Mouse (Mus musculus) kidney, embryonic 15.5 days (tissue): ENCODE measurements at regions not wholly inside any gene's neighbourhood (a gene's known extent, or its start where the extent isn't known, plus 50 kb on each side); places are given as distances from the start of the nearest gene placed in this dataset.

Source experiments
- ATAC-seq: fragments of 200-750 bp; cut with Nextera tagmentation; replicated peaks from 2 replicates; pipeline ENCODE4 v1.8.0; 2017; ENCODE audit warnings: moderate TSS enrichment; ENCODE audit not compliant: low FRiP score
- H3K27ac ChIP-seq: fragments of 300-500 bp; sonication (generic); 2 replicates; pipeline ENCODE4 v1.5.1; 2015; ENCODE audit warnings: mild to moderate bottlenecking, inconsistent platforms
- H3K27me3 ChIP-seq: fragments of 300-500 bp; sonication (generic); 2 replicates; pipeline ENCODE4 v1.6.1; 2015; ENCODE audit warnings: inconsistent platforms
- H3K36me3 ChIP-seq: fragments of 300-500 bp; sonication (generic); 2 replicates; pipeline ENCODE4 v1.6.1; 2015; ENCODE audit warnings: inconsistent platforms
- H3K4me1 ChIP-seq: fragments of 300-500 bp; sonication (generic); 2 replicates; pipeline ENCODE4 v1.6.1; 2015; ENCODE audit warnings: inconsistent platforms
- H3K4me2 ChIP-seq: fragments of 300-500 bp; sonication (generic); 2 replicates; pipeline ENCODE4 v1.6.1; 2015; ENCODE audit warnings: moderate library complexity, mild to moderate bottlenecking, inconsistent platforms
- H3K4me3 ChIP-seq: fragments of 300-500 bp; sonication (generic); replicated peaks from 2 replicates; pipeline ENCODE4 v1.5.1; 2015; ENCODE audit warnings: mild to moderate bottlenecking, inconsistent platforms
- H3K9ac ChIP-seq: fragments of 300-500 bp; sonication (generic); 2 replicates; pipeline ENCODE4 v1.6.1; 2015; ENCODE audit warnings: mild to moderate bottlenecking, inconsistent platforms
- H3K9me3 ChIP-seq: fragments of 300-500 bp; sonication (generic); replicated peaks from 2 replicates; pipeline ENCODE4 v1.6.1; 2016; ENCODE audit warnings: inconsistent platforms
- WGBS: fragments of 180-500 bp; shearing (Covaris S2); methylation state at CpG from one replicate; pipeline ENCODE4 v1.1.7; 2015; ENCODE audit warnings: mixed read lengths; 5-methylcytosine and 5-hydroxymethylcytosine counted together

DNA sequence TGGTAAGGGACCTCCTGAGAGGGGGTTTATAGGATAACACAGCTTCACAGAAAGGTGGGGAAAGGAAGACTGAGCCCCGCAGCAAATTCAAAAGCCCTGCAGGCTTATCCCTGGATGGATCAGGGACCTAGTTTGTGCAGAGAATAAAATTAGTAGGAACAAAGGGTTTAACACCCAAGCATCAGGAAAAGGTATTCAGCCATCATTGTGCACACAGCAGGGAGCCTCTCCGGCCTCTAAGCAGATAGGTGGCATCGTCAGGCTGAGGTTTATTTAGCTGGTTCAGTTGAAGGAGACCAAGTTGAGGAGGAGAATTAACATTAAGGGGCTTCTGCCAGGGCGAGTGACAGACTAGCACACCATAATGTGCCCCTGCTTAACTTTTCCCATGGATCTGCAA lies 571.3 kb downstream of the Cdk5rap2 start:
- Histone ChIP-seq H3K4me2 (no peak overlapping the region), H3K4me1 (peaks cover 2% of the 10 kb centered on the region; the same call in 1 of the 2 replicates), H3K27ac (no peak overlapping the region), H3K27me3 (no peaks in the 10 kb centered on the region), H3K9ac (no peak overlapping the region), H3K9me3 (no peaks in the 10 kb centered on the region), H3K4me3 (no peak overlapping the region), H3K36me3 (no peaks in the 10 kb centered on the region)
- ATAC-seq = no peak
- 42% methylated on average over 4 of the region's 4 CpGs for WGBS

DNA sequence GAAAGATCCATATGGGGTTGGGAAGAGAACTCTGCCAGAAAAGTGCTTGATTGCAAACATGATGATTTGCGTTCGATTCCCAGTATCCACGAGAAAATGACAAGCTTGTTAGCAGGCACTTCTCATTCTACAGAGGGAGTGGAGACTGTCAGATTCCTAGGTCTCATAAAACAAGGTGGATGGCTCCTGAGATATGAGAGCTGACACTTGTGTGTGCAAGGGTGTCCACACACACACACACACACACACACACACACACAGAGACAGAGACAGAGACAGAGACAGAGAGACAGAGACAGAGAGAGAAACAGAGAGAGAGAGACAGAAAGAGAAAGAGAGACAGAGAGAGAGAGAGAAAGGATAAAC lies 585.4 kb downstream of the Cdk5rap2 start:
- Histone ChIP-seq H3K27me3 (no peaks in the 10 kb centered on the region), H3K4me2 (no peak overlapping the region), H3K4me1 (no peaks in the 10 kb centered on the region), H3K27ac (no peak overlapping the region), H3K9me3 (no peaks in the 10 kb centered on the region), H3K9ac (no peak overlapping the region), H3K36me3 (no peaks in the 10 kb centered on the region), H3K4me3 (no peak overlapping the region)
- no peak for ATAC-seq
- WGBS = 44% methylated on average over 3 of the region's 3 CpGs

DNA sequence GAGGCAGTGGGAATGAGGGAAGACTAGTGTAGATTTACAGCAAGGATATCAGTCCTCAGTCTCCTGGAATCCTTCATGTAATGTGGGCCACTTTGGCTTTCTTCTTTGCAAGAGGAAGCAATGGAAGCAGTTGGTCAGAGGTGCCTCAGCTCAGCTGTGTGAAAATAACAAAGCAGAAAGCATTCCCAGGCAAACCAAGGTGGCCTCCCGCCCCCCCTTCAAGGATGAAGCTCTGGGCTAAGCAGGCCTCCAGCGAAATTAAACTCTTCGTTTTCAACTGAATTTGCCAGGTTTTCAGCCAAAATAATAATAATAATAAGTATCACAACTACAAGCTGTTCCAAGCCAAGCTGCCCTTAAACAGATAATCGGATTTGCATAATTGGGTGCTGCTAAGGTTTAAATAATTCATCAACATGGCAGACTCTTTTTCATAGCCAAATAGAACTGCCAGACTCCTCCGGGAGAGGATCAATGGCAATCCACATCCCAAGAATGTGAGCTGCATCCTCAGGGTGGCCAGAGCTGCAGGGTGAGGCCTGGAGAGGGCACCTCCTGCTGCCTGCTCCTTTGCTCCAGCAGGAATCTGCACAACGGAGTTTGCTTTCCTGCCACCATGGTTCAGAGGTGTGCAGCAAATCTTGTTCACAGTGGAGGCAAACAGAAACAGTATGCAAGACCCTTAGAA lies 585.9 kb downstream of the Cdk5rap2 start:
- Histone ChIP-seq H3K36me3 (no peaks in the 10 kb centered on the region), H3K9me3 (no peaks in the 10 kb centered on the region), H3K4me1 (no peaks in the 10 kb centered on the region), H3K27ac (no peak overlapping the region), H3K4me2 (no peak overlapping the region), H3K27me3 (no peaks in the 10 kb centered on the region), H3K9ac (no peak overlapping the region), H3K4me3 (no peak overlapping the region)
- ATAC-seq = no peak
- WGBS = 45% methylated on average over 6 of the region's 6 CpGs

DNA sequence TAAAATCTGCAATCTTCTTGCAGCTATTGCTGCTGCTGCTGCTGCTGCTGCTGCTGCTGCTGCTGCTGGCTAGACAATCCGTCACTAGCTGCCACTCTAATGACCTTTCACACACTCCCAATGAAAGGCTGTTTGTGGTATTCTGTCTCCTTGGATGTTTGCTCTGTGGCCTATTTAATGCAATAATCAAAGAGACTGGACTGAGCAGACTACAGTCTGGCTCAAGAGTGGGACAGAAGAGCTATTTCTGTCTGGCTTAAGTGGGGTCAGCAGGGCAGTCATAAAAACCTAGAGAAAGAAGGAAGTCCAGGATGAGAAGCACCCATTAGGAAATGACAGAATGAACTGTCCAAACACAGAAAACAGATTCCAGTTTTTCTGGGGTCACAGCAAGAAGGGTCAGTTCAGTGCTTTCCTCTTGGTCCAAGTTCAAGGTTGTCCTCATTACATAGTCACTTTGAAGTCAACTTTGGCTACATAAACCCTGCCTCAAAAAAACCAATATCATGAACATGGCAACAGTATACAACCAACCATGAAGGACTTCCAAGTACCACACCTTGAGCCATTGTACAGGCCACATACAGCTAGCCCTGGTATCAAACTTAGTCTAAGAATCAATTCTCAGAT lies 586.8 kb downstream of the Cdk5rap2 start:
- peak; percentile 64; the same call in 1 of the 2 replicates for ATAC-seq
- Histone ChIP-seq H3K36me3 (no peaks in the 10 kb centered on the region), H3K9me3 (no peaks in the 10 kb centered on the region), H3K27me3 (no peaks in the 10 kb centered on the region), H3K4me2 (no peak overlapping the region), H3K4me1 (no peaks in the 10 kb centered on the region), H3K27ac (no peak overlapping the region), H3K9ac (no peak overlapping the region), H3K4me3 (no peak overlapping the region)
- 11% methylated on average over 1 of the region's 1 CpGs for WGBS

DNA sequence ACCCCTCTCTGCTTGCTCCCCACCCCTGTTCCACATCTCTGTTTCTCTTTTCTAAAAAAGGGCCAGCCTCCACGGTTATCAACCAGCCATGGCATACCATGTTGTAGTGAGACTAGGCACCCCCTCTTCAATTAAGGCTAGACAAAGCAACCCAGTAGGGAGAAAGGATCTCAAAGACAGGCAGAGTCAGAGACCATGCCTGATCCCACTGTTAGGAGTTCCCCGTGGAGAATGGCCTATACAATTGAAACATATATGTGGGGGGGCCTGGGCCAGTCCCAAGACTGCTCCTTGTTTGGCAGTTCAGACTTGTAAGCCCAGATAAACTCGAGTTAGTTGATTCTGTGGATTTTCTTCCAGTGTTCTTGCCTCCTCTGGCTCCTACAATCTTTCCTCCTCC lies 591.4 kb downstream of the Cdk5rap2 start:
- WGBS = 59% methylated on average over 3 of the region's 3 CpGs
- H3K36me3 ChIP-seq = no peaks in the 10 kb centered on the region
- no peak overlapping the region for H3K27ac ChIP-seq
- H3K4me3 ChIP-seq = no peak overlapping the region
- no peaks in the 10 kb centered on the region for H3K9me3 ChIP-seq
- no peaks in the 10 kb centered on the region for H3K4me1 ChIP-seq
- H3K4me2 ChIP-seq = no peak overlapping the region
- H3K27me3 ChIP-seq = no peaks in the 10 kb centered on the region
- ATAC-seq = no peak
- H3K9ac ChIP-seq = no peak overlapping the region

DNA sequence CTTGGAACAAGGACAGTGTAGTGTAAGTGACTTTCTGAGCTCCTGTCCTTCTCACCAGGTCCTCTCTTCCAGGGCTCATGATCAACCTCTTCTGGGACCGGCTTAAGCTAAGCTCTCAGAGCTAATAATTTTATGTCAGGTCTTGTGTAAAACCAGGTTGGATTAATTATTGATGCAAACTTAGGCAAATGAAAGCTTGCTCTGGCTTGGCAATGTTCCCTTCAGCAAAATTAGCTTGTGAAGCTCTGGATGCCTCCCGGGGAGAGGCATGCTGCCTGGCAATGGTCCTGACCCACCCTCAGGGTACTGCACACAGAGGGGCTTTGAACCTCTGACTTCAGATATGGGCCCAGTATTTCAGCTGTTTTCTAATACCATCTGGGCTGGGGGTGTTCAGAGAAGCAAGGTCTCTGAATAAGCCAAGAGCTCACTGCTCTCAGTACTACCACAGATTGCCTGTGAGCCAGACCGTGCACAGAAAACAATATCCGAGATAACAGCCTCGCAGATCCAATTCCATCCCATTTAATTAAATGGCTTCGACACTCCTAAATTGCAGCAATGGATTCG lies 624.7 kb downstream of the Cdk5rap2 start:
- 78% methylated on average over 7 of the region's 7 CpGs for WGBS
- no peak for ATAC-seq
- no peaks in the 10 kb centered on the region for H3K36me3 ChIP-seq

DNA sequence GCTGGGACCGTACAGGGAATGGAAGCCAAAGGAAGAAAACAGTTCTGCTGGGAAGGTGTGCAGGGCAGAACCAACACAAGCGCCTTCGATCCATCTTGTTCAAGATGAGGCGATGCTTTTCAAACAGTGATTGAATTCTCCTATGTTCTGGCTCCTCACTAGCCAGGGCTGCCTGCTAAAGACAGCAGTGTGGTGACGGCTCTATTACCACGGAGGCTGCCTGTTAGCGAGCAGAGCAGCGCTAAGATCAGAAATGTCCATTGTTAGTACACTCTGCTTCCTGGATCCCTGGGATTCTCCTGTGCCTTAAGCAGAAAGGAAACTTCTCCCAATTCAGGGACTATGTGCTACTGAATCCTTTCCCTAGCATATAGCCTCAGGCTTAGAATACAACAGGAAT lies 629.0 kb downstream of the Cdk5rap2 start:
- Histone ChIP-seq H3K4me1 (no peaks in the 10 kb centered on the region), H3K9me3 (no peaks in the 10 kb centered on the region), H3K9ac (no peak overlapping the region), H3K27me3 (no peaks in the 10 kb centered on the region), H3K4me3 (no peak overlapping the region), H3K4me2 (no peak overlapping the region), H3K36me3 (no peaks in the 10 kb centered on the region), H3K27ac (no peak overlapping the region)
- 74% methylated on average over 8 of the region's 8 CpGs for WGBS
- no peak for ATAC-seq

More for the DNA sequence above, 624.7 kb downstream of the Cdk5rap2 start:
- H3K27me3 ChIP-seq = no peaks in the 10 kb centered on the region
- H3K4me3 ChIP-seq = no peak overlapping the region
- no peaks in the 10 kb centered on the region for H3K9me3 ChIP-seq
- H3K9ac ChIP-seq = no peak overlapping the region
- H3K27ac ChIP-seq = no peak overlapping the region
- no peaks in the 10 kb centered on the region for H3K4me1 ChIP-seq
- no peak overlapping the region for H3K4me2 ChIP-seq

DNA sequence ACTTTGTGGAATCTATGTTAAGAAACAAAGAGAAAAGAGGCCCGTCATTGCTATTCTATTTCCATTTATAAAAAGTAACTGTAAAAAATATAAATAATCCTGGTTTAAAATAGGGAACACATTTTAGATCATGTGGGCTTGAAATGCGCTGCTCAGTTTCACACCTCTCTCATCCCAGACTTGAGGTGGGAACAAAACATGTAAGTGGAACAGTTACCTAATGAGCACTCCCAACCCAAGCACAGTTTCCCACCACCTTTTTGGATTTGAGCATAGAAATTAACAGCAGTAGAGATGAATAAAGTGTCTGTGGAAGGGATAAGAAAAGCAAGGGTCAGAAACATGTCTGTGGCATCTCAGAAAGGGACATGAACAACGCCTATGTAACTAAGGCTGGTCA lies 648.4 kb downstream of the Cdk5rap2 start:
- no peaks in the 10 kb centered on the region for H3K9me3 ChIP-seq
- WGBS = 82% methylated on average over 3 of the region's 3 CpGs
- no peak overlapping the region for H3K9ac ChIP-seq
- no peak overlapping the region for H3K27ac ChIP-seq
- no peaks in the 10 kb centered on the region for H3K36me3 ChIP-seq
- no peak overlapping the region for H3K4me2 ChIP-seq
- no peak for ATAC-seq
- no peak overlapping the region for H3K4me3 ChIP-seq
- no peaks in the 10 kb centered on the region for H3K4me1 ChIP-seq
- no peaks in the 10 kb centered on the region for H3K27me3 ChIP-seq

DNA sequence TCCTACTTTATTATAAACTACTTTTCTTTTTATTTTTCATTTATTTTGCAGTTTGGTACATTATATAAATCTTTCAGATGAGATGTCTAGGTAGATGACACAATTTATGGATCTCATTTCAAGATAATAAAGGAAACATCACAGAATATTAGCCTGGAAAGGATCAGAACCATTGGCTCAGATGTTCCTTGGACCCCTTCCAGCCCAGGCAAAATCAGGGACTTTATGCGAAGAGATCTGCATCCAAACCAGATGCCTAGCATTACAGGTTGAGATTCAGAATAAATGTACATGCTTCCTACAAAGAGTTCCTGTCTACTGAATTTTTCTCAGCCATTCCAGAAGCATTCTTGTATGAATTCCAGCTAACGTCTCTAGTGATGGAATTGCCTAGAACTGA lies 650.6 kb downstream of the Cdk5rap2 start:
- WGBS = 83% methylated on average over 2 of the region's 2 CpGs

DNA sequence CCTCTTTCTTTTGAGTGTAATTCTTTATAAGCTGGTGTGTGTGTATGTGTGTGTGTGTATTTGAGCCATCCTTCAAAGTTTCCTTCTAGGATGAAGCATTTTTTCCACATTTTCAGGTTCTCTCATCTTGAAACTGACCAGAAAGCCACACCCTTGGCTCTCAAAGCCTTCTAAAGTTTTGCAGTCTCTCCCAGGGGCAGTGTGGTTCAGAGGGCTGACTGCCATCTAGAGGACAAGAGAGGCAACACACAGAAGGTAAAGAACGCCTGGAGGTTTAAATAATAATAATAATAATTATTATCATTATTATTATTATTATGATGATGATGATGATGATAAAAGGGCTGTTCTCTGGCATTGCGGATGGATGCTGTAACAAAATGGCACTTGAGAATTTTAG lies 655.7 kb downstream of the Cdk5rap2 start:
- no peaks in the 10 kb centered on the region for H3K36me3 ChIP-seq
- no peaks in the 10 kb centered on the region for H3K4me1 ChIP-seq
- H3K9me3 ChIP-seq = no peaks in the 10 kb centered on the region
- no peak overlapping the region for H3K27ac ChIP-seq
- no peak overlapping the region for H3K4me3 ChIP-seq
- no peak overlapping the region for H3K4me2 ChIP-seq
- H3K27me3 ChIP-seq = no peaks in the 10 kb centered on the region
- no peak for ATAC-seq
- WGBS = 63% methylated on average over 2 of the region's 2 CpGs
- no peak overlapping the region for H3K9ac ChIP-seq

More for the DNA sequence above, 650.6 kb downstream of the Cdk5rap2 start:
- no peak overlapping the region for H3K4me3 ChIP-seq
- no peaks in the 10 kb centered on the region for H3K9me3 ChIP-seq
- H3K36me3 ChIP-seq = no peaks in the 10 kb centered on the region
- no peak for ATAC-seq
- no peaks in the 10 kb centered on the region for H3K4me1 ChIP-seq
- H3K27me3 ChIP-seq = no peaks in the 10 kb centered on the region
- H3K4me2 ChIP-seq = no peak overlapping the region
- no peak overlapping the region for H3K9ac ChIP-seq
- H3K27ac ChIP-seq = no peak overlapping the region

DNA sequence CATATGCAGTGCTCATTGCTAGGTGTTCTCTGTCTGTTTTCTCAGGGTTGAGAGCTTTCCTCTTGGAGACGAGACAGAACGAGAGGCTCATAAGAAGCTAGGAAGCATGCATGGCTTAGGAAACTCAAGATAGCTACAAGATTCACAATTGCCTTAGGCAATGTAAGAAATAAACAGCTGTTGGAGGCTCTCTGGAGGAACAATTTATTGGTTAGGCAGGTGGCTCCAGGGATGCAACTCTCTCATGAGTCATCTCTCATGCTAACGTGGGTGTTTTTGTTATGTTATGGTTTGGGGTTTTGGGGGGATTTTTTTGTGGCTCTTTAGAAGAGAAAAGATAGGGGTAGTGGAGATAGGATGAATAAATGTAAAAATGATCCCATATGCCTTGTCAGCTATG lies 657.2 kb downstream of the Cdk5rap2 start:
- Histone ChIP-seq H3K9me3 (no peaks in the 10 kb centered on the region), H3K4me3 (no peak overlapping the region), H3K9ac (no peak overlapping the region), H3K36me3 (no peaks in the 10 kb centered on the region), H3K27ac (no peak overlapping the region), H3K4me2 (no peak overlapping the region), H3K4me1 (no peaks in the 10 kb centered on the region), H3K27me3 (no peaks in the 10 kb centered on the region)
- ATAC-seq = no peak
- WGBS = 85% methylated on average over 3 of the region's 3 CpGs

DNA sequence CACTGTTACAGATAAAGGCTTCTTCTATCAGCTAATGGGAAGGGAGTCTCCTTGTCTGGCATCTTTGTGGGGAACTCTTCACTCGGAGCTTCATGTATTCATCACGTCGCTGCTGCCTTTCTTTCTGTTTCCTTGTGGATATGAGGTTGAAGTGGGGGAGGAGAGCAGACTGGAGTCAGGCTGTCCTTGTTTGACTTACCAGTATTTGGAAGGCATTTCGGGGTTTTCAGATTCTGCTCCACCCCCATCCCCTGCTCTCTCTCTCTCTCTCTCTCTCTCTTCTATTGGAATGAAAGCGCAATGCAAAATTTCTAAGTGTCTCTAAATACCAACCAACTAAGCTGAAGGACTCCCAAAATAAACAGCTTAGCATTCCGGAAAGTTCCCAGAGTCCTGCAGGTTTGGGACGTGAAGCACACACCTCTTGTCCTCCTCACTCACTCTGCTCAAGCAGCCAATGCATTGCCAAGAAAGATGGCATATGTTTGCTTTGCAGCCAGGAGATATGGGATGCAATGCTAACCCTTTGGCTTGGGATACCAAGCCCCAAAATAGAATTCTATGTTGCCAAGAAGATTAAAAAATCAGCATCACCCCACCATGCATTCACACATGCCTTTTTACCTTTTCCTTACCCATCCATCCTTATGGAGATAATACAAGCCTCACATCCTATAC lies 670.3 kb downstream of the Cdk5rap2 start:
- WGBS = 70% methylated on average over 7 of the region's 7 CpGs
- no peaks in the 10 kb centered on the region for H3K4me1 ChIP-seq
- H3K4me2 ChIP-seq = no peak overlapping the region
- no peaks in the 10 kb centered on the region for H3K9me3 ChIP-seq
- H3K27me3 ChIP-seq = no peaks in the 10 kb centered on the region
- no peaks in the 10 kb centered on the region for H3K36me3 ChIP-seq
- no peak for ATAC-seq
- no peak overlapping the region for H3K9ac ChIP-seq
- no peak overlapping the region for H3K27ac ChIP-seq
- no peak overlapping the region for H3K4me3 ChIP-seq
